Mouse (Mus musculus) left cerebral cortex, adult 18-20 months (tissue): ENCODE measurements around the gene Fhit. TPM values are rescaled to one million over a fixed set of nuclear protein-coding genes. Genes with fewer than 3 reads are reported as not detected.

Experiments used
- DNase-seq, 2 experiments: peaks; one replicate each; pipeline ENCODE4 v3.0.0; 2021 to 2022; ENCODE audit warnings: low spot score in 2 of 2, mixed read lengths in 1 of 2
- total RNA-seq, 2 experiments: library from RNA; stranded (reverse); gene quantifications; 2 replicates each; pipeline ENCODE4 v1.2.3; 2021

Fhit gene
- total RNA-seq, 2 experiments from 2014 or later = 6.8 to 9.4 TPM

GRCm38 (mm10) chr14:10526800-10527199 lies 635.0 kb downstream of the Fhit start:
- DNase-seq = no peak

GRCm38 (mm10) chr14:10525786-10526185 lies 636.0 kb downstream of the Fhit start:
- no peak for DNase-seq

- DNase-seq = no peak
Measured at GRCm38 (mm10) chr14:10514026-10514425, 647.8 kb downstream of the Fhit start.

- no peak for DNase-seq
Measured at GRCm38 (mm10) chr14:10509252-10509651, 652.6 kb downstream of the Fhit start.

- DNase-seq = no peak
Measured at GRCm38 (mm10) chr14:10507560-10507959, 654.3 kb downstream of the Fhit start.

GRCm38 (mm10) chr14:10485798-10486197 lies 676.0 kb downstream of the Fhit start:
- DNase-seq = no peak

- no peak for DNase-seq
Measured at GRCm38 (mm10) chr14:10482851-10483613, 678.8 kb downstream of the Fhit start.

GRCm38 (mm10) chr14:10481370-10481769 lies 680.5 kb downstream of the Fhit start:
- no peak for DNase-seq

- DNase-seq = no peak
Measured at GRCm38 (mm10) chr14:10480681-10481080, 681.2 kb downstream of the Fhit start.

- no peak for DNase-seq
Measured at GRCm38 (mm10) chr14:10453001-10453861, 708.6 kb downstream of the Fhit start.

- no peak for DNase-seq
Measured at GRCm38 (mm10) chr14:10452234-10452633, 709.6 kb downstream of the Fhit start.

- no peak for DNase-seq
Measured at GRCm38 (mm10) chr14:10445360-10445759, 716.5 kb downstream of the Fhit start.

- DNase-seq = no peak
Measured at GRCm38 (mm10) chr14:10439007-10439749, 722.7 kb downstream of the Fhit start.

- no peak for DNase-seq
Measured at GRCm38 (mm10) chr14:10436193-10436592, 725.6 kb downstream of the Fhit start.

- DNase-seq = no peak
Measured at GRCm38 (mm10) chr14:10432502-10432901, 729.3 kb downstream of the Fhit start.

GRCm38 (mm10) chr14:10430396-10431000 lies 731.3 kb downstream of the Fhit start:
- no peak for DNase-seq

- no peak for DNase-seq
Measured at GRCm38 (mm10) chr14:10423499-10423898, 738.3 kb downstream of the Fhit start.

- DNase-seq = no peak
Measured at GRCm38 (mm10) chr14:10422261-10422660, 739.6 kb downstream of the Fhit start.

GRCm38 (mm10) chr14:10415068-10415467 lies 746.8 kb downstream of the Fhit start:
- DNase-seq = no peak

GRCm38 (mm10) chr14:10409306-10409962 lies 752.4 kb downstream of the Fhit start:
- no peak for DNase-seq

- no peak for DNase-seq
Measured at GRCm38 (mm10) chr14:10405346-10405745, 756.5 kb downstream of the Fhit start.
